Mouse (Mus musculus) heart, adult 2 months (tissue): ENCODE measurements around the gene Hist1h3e.

Experiments
- CTCF ChIP-seq: fragments of 200-600 bp; IDR thresholded peaks from 2 replicates; pipeline ENCODE4 v1.8.1; 2022; ENCODE audit warnings: antibody characterized with exemption, mild to moderate bottlenecking, moderate library complexity
- EP300 ChIP-seq: fragments of 200-500 bp; IDR thresholded peaks from 2 replicates; pipeline ENCODE4 v1.6.1; 2011; ENCODE audit warnings: low read depth, low read length, control low read depth; ENCODE audit not compliant: insufficient read depth
- POLR2A ChIP-seq: fragments of 200-500 bp; IDR thresholded peaks from 2 replicates; pipeline ENCODE4 v1.6.1; 2011; ENCODE audit warnings: mild to moderate bottlenecking, low read depth, low read length, control low read depth; ENCODE audit not compliant: insufficient read depth

DNA sequence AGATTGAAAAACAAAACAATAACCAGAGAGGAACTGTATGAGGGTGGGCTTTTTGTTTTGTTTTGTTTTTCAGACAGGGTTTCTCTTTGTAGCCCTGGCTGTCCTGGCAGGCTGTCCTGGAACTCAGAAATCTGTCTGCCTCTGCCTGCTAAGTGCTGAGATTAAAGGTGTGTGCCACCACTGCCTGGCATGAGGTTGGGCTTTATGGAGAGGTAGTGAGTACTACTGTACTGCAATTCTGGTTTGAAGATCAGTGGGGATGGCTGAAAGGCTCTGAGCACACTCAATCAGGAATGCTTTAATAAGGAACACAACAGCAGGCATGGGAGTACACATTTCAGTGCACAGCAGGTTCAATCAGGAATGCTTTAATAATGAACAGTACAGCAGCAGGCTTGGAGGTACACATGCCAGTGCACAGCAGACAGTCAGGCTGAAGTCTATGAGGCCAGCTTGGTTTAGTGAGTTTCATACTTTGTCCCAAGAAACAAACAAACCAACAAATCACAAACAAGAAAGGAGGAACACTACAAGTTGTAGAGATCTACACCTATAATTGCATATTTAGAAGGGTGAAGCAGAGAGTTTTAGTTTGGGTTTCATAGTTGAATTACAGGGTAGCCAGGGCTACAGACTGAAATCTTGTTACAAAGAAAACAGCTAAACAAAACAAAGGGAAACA, 21.4 kb upstream of the Hist1h3e start:
- TF ChIP-seq POLR2A, result no peak
- TF ChIP-seq CTCF, result no peak
- TF ChIP-seq EP300, result no peak
